Mouse (Mus musculus) forebrain, postnatal 0 days (tissue): ENCODE data around the gene Osbpl11. TPM values are rescaled to one million over a fixed set of nuclear protein-coding genes. Genes with fewer than 3 reads are reported as not detected.
A peak's percentile ranks its signal among the peaks of the same experiment; 100 is the strongest.
"Not testable (repeated sequence)": the region's sequence is repeated elsewhere in the genome, so short reads cannot be mapped to it uniquely, and the experiment has no call there.

Experiments used
- ATAC-seq: fragments of 200-750 bp; cut with Nextera tagmentation; 2 replicates; pipeline ENCODE4 v1.8.0; 2017; ENCODE audit warnings: mild to moderate bottlenecking, moderate library complexity
- DNase-seq: peaks from one replicate; pipeline ENCODE4 v3.0.0-alpha.2; 2015
- H3K27ac ChIP-seq: fragments of 300-500 bp; sonication (generic); 2 replicates; pipeline ENCODE4 v1.5.1; 2014; ENCODE audit warnings: low read depth, mild to moderate bottlenecking, antibody characterized with exemption, low read length, moderate library complexity, mixed read lengths
- H3K27me3 ChIP-seq: fragments of 300-500 bp; sonication (generic); 2 replicates; pipeline ENCODE4 v1.6.1; 2014; ENCODE audit warnings: mild to moderate bottlenecking, low read length, mixed read lengths; ENCODE audit not compliant: insufficient read depth
- H3K36me3 ChIP-seq: fragments of 300-500 bp; sonication (generic); 2 replicates; pipeline ENCODE4 v1.6.1; 2014; ENCODE audit warnings: mild to moderate bottlenecking, moderate library complexity; ENCODE audit not compliant: insufficient read depth
- H3K4me1 ChIP-seq: fragments of 300-500 bp; sonication (generic); 2 replicates; pipeline ENCODE4 v1.6.1; 2014; ENCODE audit warnings: antibody characterized with exemption; ENCODE audit not compliant: insufficient read depth
- H3K4me2 ChIP-seq: fragments of 300-500 bp; sonication (generic); 2 replicates; pipeline ENCODE4 v1.6.1; 2014; ENCODE audit warnings: low read depth, mild to moderate bottlenecking, moderate library complexity
- H3K4me3 ChIP-seq: fragments of 300-500 bp; sonication (generic); 2 replicates; pipeline ENCODE4 v1.5.1; 2014; ENCODE audit warnings: low read depth, low read length, mixed read lengths
- H3K9ac ChIP-seq: fragments of 300-500 bp; sonication (generic); 2 replicates; pipeline ENCODE4 v1.6.1; 2014; ENCODE audit warnings: mild to moderate bottlenecking
- H3K9me3 ChIP-seq: fragments of 300-500 bp; sonication (generic); 2 replicates; pipeline ENCODE4 v1.6.1; 2016; ENCODE audit warnings: low read length
- CTCF ChIP-seq: sonication (generic); IDR thresholded peaks from 2 replicates; pipeline ENCODE4 v1.5.1; 2016; ENCODE audit warnings: antibody characterized with exemption, control low read depth, low read depth
- WGBS: fragments of 180-500 bp; shearing (Covaris S2); extraction: QIAGEN DNeasy Blood & Tissue Kit; methylation state at CpG from one replicate; pipeline ENCODE4 v1.1.7; 2014; 5-methylcytosine and 5-hydroxymethylcytosine counted together
- polyA plus RNA-seq: library from polyadenylated mRNA; unstranded; fragments of >200 nt; fragmentation: Nextera tagmentation; extraction: Ambion mirVana; gene quantifications from 2 replicates; pipeline ENCODE4 v1.2.1, GENCODE M21; 2015
- total RNA-seq: library from RNA; depleted of rRNA; stranded (reverse); fragments of >200 nt; gene quantifications from 2 replicates; pipeline ENCODE4 v1.2.3, GENCODE M21; 2014

The Osbpl11 gene
- total and polyA plus RNA-seq, 2 experiments from 2014 or later, result 13.3 to 23.5 TPM

GRCm38 (mm10) chr16:33210812-33211211, 25.9 kb downstream of the Osbpl11 start:
- Histone ChIP-seq H3K27ac (no peak overlapping the region), H3K9me3 (no peaks in the 10 kb centered on the region), H3K9ac (no peak overlapping the region), H3K4me3 (no peak overlapping the region), H3K4me1 (no peaks in the 10 kb centered on the region), H3K36me3 (peaks cover 38% of the 10 kb centered on the region), H3K27me3 (no peaks in the 10 kb centered on the region), H3K4me2 (no peak overlapping the region)
- no peak for ATAC-seq
- TF ChIP-seq CTCF, result no peak
- 84% methylated on average over 2 of the region's 2 CpGs for WGBS
- no peak for DNase-seq

GRCm38 (mm10) chr16:33216313-33217003, 31.6 kb downstream of the Osbpl11 start:
- H3K9me3 ChIP-seq, result no peaks in the 10 kb centered on the region
- TF ChIP-seq CTCF, result no peak
- no peak overlapping the region for H3K9ac ChIP-seq
- peaks cover 12% of the 10 kb centered on the region for H3K36me3 ChIP-seq
- WGBS, result 24% methylated on average over 9 of the region's 9 CpGs
- no peak overlapping the region for H3K4me2 ChIP-seq
- H3K27ac ChIP-seq, result no peak overlapping the region
- peak; percentile 74 for ATAC-seq
- peak; percentile 3 for DNase-seq
- H3K4me3 ChIP-seq, result no peak overlapping the region
- no peaks in the 10 kb centered on the region for H3K27me3 ChIP-seq
- no peaks in the 10 kb centered on the region for H3K4me1 ChIP-seq

GRCm38 (mm10) chr16:33217553-33218085, 32.7 kb downstream of the Osbpl11 start:
- WGBS, result 74% methylated on average over 3 of the region's 3 CpGs
- H3K9ac ChIP-seq, result not testable (repeated sequence)

GRCm38 (mm10) chr16:33222482-33222881, 37.6 kb downstream of the Osbpl11 start:
- no peak for TF ChIP-seq CTCF
- H3K4me2 ChIP-seq, result no peak overlapping the region

More at GRCm38 (mm10) chr16:33217553-33218085, 32.7 kb downstream of the Osbpl11 start:
- DNase-seq, H3K27me3 ChIP-seq, H3K4me2 ChIP-seq, H3K27ac ChIP-seq, H3K9me3 ChIP-seq, H3K4me3 ChIP-seq, ATAC-seq, H3K4me1 ChIP-seq: not testable (repeated sequence)
- H3K36me3 ChIP-seq, result peaks cover 12% of the 10 kb centered on the region

GRCm38 (mm10) chr16:33224381-33224780, 39.5 kb downstream of the Osbpl11 start:
- DNase-seq, result no peak
- no peak for ATAC-seq
- 90% methylated on average over 5 of the region's 5 CpGs for WGBS

More at GRCm38 (mm10) chr16:33222482-33222881, 37.6 kb downstream of the Osbpl11 start:
- DNase-seq (no peak), ATAC-seq (no peak)
- H3K27me3 ChIP-seq, result no peaks in the 10 kb centered on the region
- H3K27ac ChIP-seq, result no peak overlapping the region
- H3K4me3 ChIP-seq, result no peak overlapping the region
- peaks cover 23% of the 10 kb centered on the region for H3K36me3 ChIP-seq
- no peaks in the 10 kb centered on the region for H3K9me3 ChIP-seq
- no peak overlapping the region for H3K9ac ChIP-seq
- WGBS, result 94% methylated on average over 3 of the region's 3 CpGs
- no peaks in the 10 kb centered on the region for H3K4me1 ChIP-seq

GRCm38 (mm10) chr16:33234128-33234527, 49.3 kb downstream of the Osbpl11 start:
- no peaks in the 10 kb centered on the region for H3K4me1 ChIP-seq
- H3K27ac ChIP-seq, result no peak overlapping the region
- no peak for TF ChIP-seq CTCF
- H3K9me3 ChIP-seq, result no peaks in the 10 kb centered on the region
- no peak overlapping the region for H3K4me2 ChIP-seq
- DNase-seq, result no peak
- H3K27me3 ChIP-seq, result no peaks in the 10 kb centered on the region
- WGBS, result 69% methylated on average over 12 of the region's 12 CpGs
- H3K9ac ChIP-seq, result no peak overlapping the region
- no peak for ATAC-seq
- H3K4me3 ChIP-seq, result no peak overlapping the region
- H3K36me3 ChIP-seq, result peaks cover 31% of the 10 kb centered on the region

More at GRCm38 (mm10) chr16:33224381-33224780, 39.5 kb downstream of the Osbpl11 start:
- no peak for TF ChIP-seq CTCF
- Histone ChIP-seq H3K4me2 (no peak overlapping the region), H3K27ac (no peak overlapping the region), H3K9me3 (no peaks in the 10 kb centered on the region), H3K36me3 (peaks cover 37% of the 10 kb centered on the region), H3K9ac (no peak overlapping the region), H3K4me1 (no peaks in the 10 kb centered on the region), H3K4me3 (no peak overlapping the region), H3K27me3 (no peaks in the 10 kb centered on the region)

- no peak overlapping the region for H3K9ac ChIP-seq
- no peak overlapping the region for H3K4me2 ChIP-seq
- no peaks in the 10 kb centered on the region for H3K4me1 ChIP-seq
- peaks cover 45% of the 10 kb centered on the region for H3K36me3 ChIP-seq
- H3K27me3 ChIP-seq, result no peaks in the 10 kb centered on the region
- H3K4me3 ChIP-seq, result no peak overlapping the region
- TF ChIP-seq CTCF, result no peak
- H3K27ac ChIP-seq, result no peak overlapping the region
- H3K9me3 ChIP-seq, result no peaks in the 10 kb centered on the region
- ATAC-seq, result no peak
- WGBS, result 68% methylated on average over 6 of the region's 6 CpGs
- no peak for DNase-seq
These were observed 51.3 kb downstream of the Osbpl11 start for GRCm38 (mm10) chr16:33236151-33236550.
